Mouse (Mus musculus) gastrocnemius, adult 2 months (tissue): ENCODE data around the gene Atp9a. TPM values are rescaled to one million over a fixed set of nuclear protein-coding genes. Genes with fewer than 3 reads are reported as not detected.

ENCODE experiments used
- DNase-seq: peaks from one replicate; pipeline ENCODE4 v3.0.0; 2022
- H3K27ac ChIP-seq: fragments of 200-600 bp; 2 replicates; pipeline ENCODE4 v1.8.1; 2022; ENCODE audit warnings: mild to moderate bottlenecking
- H3K4me3 ChIP-seq: fragments of 200-600 bp; 2 replicates; pipeline ENCODE4 v1.8.1; 2022; ENCODE audit warnings: mild to moderate bottlenecking, moderate library complexity
- CTCF ChIP-seq: fragments of 200-600 bp; IDR thresholded peaks from 2 replicates; pipeline ENCODE4 v1.8.1; 2022; ENCODE audit warnings: antibody characterized with exemption, mild to moderate bottlenecking, moderate library complexity
- intact Hi-C: fragments of 180-260 bp; cut with DNase I; formaldehyde crosslinking; loops from one replicate; pipeline ENCODE4 v1.15.1; 2025
- total RNA-seq, 2 experiments: library from RNA; stranded (reverse); gene quantifications; 2 replicates each; pipeline ENCODE4 v1.2.3; 2021

Atp9a gene
- total RNA-seq, 2 experiments from 2014 or later = 15.3 to 25.0 TPM

GRCm38 (mm10) chr2:168734023-168734422 lies 8.2 kb downstream of the Atp9a start:
- peak; percentile 41 for DNase-seq
- intact Hi-C loops = no loop called here
- Histone ChIP-seq H3K4me3 (peak overlapping the region; percentile 37), H3K27ac (peak overlapping the region; percentile 8; the same call in 1 of the 2 replicates)
- no peak for TF ChIP-seq CTCF

- H3K27ac ChIP-seq = no peak overlapping the region
- intact Hi-C loops = no loop called here
These were observed 11.0 kb downstream of the Atp9a start for GRCm38 (mm10) chr2:168731258-168731657.

GRCm38 (mm10) chr2:168729736-168730135 lies 12.5 kb downstream of the Atp9a start:
- DNase-seq = no peak
- intact Hi-C loops = no loop called here
- Histone ChIP-seq H3K4me3 (no peak overlapping the region), H3K27ac (no peak overlapping the region)
- no peak for TF ChIP-seq CTCF

More at GRCm38 (mm10) chr2:168731258-168731657, 11.0 kb downstream of the Atp9a start:
- H3K4me3 ChIP-seq = no peak overlapping the region
- no peak for TF ChIP-seq CTCF
- DNase-seq = no peak

GRCm38 (mm10) chr2:168728045-168728444 lies 14.2 kb downstream of the Atp9a start:
- peak overlapping the region; percentile 45 for H3K4me3 ChIP-seq
- H3K27ac ChIP-seq = peak overlapping the region; percentile 85
- DNase-seq = peak; percentile 75
- intact Hi-C loops = no loop called here
- peak; percentile 23; the same call in 1 of the 2 replicates for TF ChIP-seq CTCF

- no peak overlapping the region for H3K4me3 ChIP-seq
- TF ChIP-seq CTCF = no peak
- H3K27ac ChIP-seq = no peak overlapping the region
- DNase-seq = no peak
- intact Hi-C loops = no loop called here
These were observed 16.2 kb downstream of the Atp9a start for GRCm38 (mm10) chr2:168726007-168726406.

GRCm38 (mm10) chr2:168721313-168721712 lies 20.9 kb downstream of the Atp9a start:
- Histone ChIP-seq H3K27ac (no peak overlapping the region), H3K4me3 (no peak overlapping the region)
- intact Hi-C loops = no loop called here
- no peak for TF ChIP-seq CTCF
- no peak for DNase-seq

- H3K4me3 ChIP-seq = no peak overlapping the region
- TF ChIP-seq CTCF = no peak
- intact Hi-C loops = no loop called here
- no peak for DNase-seq
- H3K27ac ChIP-seq = no peak overlapping the region
These were observed 22.5 kb downstream of the Atp9a start for GRCm38 (mm10) chr2:168719742-168720141.

GRCm38 (mm10) chr2:168718735-168719134 lies 23.5 kb downstream of the Atp9a start:
- no peak for TF ChIP-seq CTCF
- Histone ChIP-seq H3K27ac (no peak overlapping the region), H3K4me3 (no peak overlapping the region)
- intact Hi-C loops = no loop called here
- DNase-seq = no peak

GRCm38 (mm10) chr2:168718267-168718666 lies 23.9 kb downstream of the Atp9a start:
- no peak for TF ChIP-seq CTCF
- Histone ChIP-seq H3K4me3 (no peak overlapping the region), H3K27ac (no peak overlapping the region)
- DNase-seq = no peak
- intact Hi-C loops = no loop called here

GRCm38 (mm10) chr2:168712199-168713176 lies 29.7 kb downstream of the Atp9a start:
- TF ChIP-seq CTCF = no peak
- no peak for DNase-seq
- intact Hi-C loops = no loop called here
- peak overlapping the region; percentile 61 for H3K4me3 ChIP-seq
- H3K27ac ChIP-seq = peak overlapping the region; percentile 61

- TF ChIP-seq CTCF = no peak
- H3K27ac ChIP-seq = no peak overlapping the region
- DNase-seq = no peak
- no peak overlapping the region for H3K4me3 ChIP-seq
- intact Hi-C loops = no loop called here
These were observed 31.2 kb downstream of the Atp9a start for GRCm38 (mm10) chr2:168710979-168711378.

- no peak for DNase-seq
- no peak overlapping the region for H3K27ac ChIP-seq
- H3K4me3 ChIP-seq = no peak overlapping the region
- intact Hi-C loops = no loop called here
- no peak for TF ChIP-seq CTCF
These were observed 34.4 kb downstream of the Atp9a start for GRCm38 (mm10) chr2:168707766-168708165.

- no peak overlapping the region for H3K27ac ChIP-seq
- no peak for DNase-seq
- intact Hi-C loops = no loop called here
- H3K4me3 ChIP-seq = no peak overlapping the region
- TF ChIP-seq CTCF = no peak
These were observed 39.9 kb downstream of the Atp9a start for GRCm38 (mm10) chr2:168702266-168702665.
